Mouse (Mus musculus): ENCODE data around the gene Gm21913.
"Not testable (repeated sequence)": the region's sequence is repeated elsewhere in the genome, so short reads cannot be mapped to it uniquely, and the experiment has no call there.

Gm21913 gene

DNA sequence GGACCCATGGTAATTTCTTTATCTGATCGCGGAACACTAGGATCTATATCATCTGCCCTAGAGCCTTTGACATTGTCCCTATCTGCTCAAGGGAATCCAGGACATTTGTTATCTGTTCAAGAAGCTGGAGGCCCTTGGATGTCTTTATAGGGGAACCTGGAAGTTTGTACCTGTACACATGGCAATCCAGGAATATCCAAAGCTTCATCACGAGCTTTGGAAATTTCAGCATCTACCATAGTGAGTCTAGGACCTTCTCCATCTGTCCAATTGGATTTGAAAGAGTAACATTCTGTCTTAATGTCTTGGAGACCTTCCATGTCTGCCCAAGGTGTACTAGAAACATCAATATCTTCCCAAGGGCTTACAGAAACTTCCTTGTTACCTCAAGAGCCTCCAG lies at the start of gene Gm21913:
Gene Gm21913 (plus strand): TSS at position 301 of the 400 bp plus-strand sequence.
- DNase-seq (ENCODE audit: low read depth) = not testable (repeated sequence)

Measured in naive thymus-derived CD4-positive, alpha-beta T cell, adult 2 months (primary cell).